Mouse (Mus musculus) ES-E14 (cell line): ENCODE results near the gene Brip1.

Experiments
- HCFC1 ChIP-seq: IDR thresholded peaks from 2 replicates; pipeline ENCODE4 v1.6.1; 2012; ENCODE audit warnings: low read length, inconsistent platforms, borderline replicate concordance; ENCODE audit not compliant: insufficient read depth
- MAFK ChIP-seq: IDR thresholded peaks from 2 replicates; pipeline ENCODE4 v1.6.1; 2014; ENCODE audit warnings: mild to moderate bottlenecking, low read depth, low read length, inconsistent platforms; ENCODE audit not compliant: insufficient read depth
- ZC3H11A ChIP-seq: IDR thresholded peaks from 2 replicates; pipeline ENCODE4 v1.6.1; 2012; ENCODE audit warnings: low read depth, mild to moderate bottlenecking, inconsistent platforms, low read length, borderline replicate concordance
- ZNF384 ChIP-seq: IDR thresholded peaks from 2 replicates; pipeline ENCODE4 v1.6.1; 2012; ENCODE audit warnings: low read depth, low read length, inconsistent platforms

DNA sequence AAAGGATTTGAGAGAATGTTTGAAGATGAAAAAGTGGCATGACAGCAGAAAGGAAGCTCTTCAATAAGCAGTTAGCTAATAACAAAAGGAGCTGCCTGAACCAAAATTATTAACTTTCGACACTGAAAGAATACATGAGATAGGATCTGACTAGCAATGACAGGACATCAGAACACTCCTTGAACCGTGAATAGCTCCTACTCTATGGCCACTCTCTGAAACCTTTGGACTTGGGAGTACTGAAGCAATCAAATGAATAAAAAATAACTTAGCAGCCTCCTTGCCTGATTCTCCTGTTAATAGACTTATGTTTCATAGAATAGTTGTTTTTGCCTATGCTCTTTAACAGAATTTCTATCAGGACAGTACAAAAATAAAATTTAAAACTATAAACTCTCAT lies 40.7 kb downstream of the Brip1 start:
- TF ChIP-seq ZNF384 = no peak
- no peak for TF ChIP-seq ZC3H11A
- no peak for TF ChIP-seq MAFK
- no peak for TF ChIP-seq HCFC1
